Mouse (Mus musculus): ENCODE results near the gene Hes3. TPM values are rescaled to one million over a fixed set of nuclear protein-coding genes. Genes with fewer than 3 reads are reported as not detected.
A peak's percentile ranks its signal among the peaks of the same experiment; 100 is the strongest.

Hes3 gene
- polyA plus RNA-seq, 1 experiment from 2014 or later = not detected

DNA sequence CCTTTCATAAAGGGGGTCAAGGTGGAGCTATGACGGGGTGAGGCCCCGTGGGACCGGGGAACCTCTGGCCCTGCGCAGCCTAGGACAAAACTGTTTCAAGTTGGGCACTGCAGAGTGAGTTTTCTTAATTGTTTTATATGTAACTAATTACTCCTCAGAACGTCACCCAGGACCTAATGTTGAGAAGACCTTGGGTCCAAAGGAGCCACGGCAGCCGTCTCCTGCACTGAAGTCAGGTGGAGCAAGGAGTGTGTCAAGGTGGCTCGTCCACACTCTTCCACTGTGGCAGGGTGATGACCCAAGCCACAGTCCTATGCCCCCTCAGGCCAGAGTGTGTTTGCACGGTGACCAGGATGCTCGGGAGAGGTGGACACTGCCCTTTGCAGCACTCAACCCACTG is 11.7 kb upstream of the Hes3 start:
- H3K4me1 ChIP-seq (replicated peaks) = peaks cover 9% of the 10 kb centered on the region
- WGBS (ENCODE audit: insufficient replicate concordance) = 78% methylated on average over 10 of the region's 10 CpGs
- ATAC-seq (ENCODE audit: insufficient read depth) = no peak
- no peak overlapping the region for H3K9ac ChIP-seq
- no peak overlapping the region for H3K27ac ChIP-seq (replicated peaks)
- peaks cover 50% of the 10 kb centered on the region for H3K36me3 ChIP-seq (replicated peaks)
- no peaks in the 10 kb centered on the region for H3K27me3 ChIP-seq
- no peak overlapping the region for H3K4me2 ChIP-seq
- no peaks in the 10 kb centered on the region for H3K9me3 ChIP-seq (replicated peaks)
- H3K4me3 ChIP-seq (replicated peaks) = no peak overlapping the region

DNA sequence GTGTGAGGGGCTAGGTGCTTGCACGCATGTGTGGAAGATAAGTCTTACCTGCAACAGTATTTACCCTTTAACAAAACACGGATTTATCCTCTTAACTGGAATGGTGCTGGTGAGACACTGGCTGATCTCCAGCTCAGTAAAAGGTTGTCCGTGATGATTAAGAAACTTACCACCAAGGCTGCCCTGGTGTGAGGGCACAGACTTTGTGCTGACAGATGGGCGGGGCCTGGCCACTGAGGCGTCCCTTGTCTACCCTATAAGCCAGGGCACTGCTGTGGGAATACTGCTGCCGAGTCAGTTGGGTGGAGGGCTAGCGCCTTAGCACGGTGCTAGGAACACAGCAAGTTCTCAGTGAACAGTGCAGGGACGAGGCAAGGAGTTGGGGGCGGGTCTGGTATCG is 10.6 kb upstream of the Hes3 start:
- Histone ChIP-seq H3K4me2 (no peak overlapping the region), H3K9ac (no peak overlapping the region), H3K9me3 (replicated peaks) (no peaks in the 10 kb centered on the region), H3K27ac (replicated peaks) (no peak overlapping the region), H3K36me3 (replicated peaks) (peaks cover 50% of the 10 kb centered on the region), H3K27me3 (no peaks in the 10 kb centered on the region), H3K4me3 (replicated peaks) (no peak overlapping the region), H3K4me1 (replicated peaks) (peaks cover 17% of the 10 kb centered on the region)
- 72% methylated on average over 11 of the region's 11 CpGs for WGBS (ENCODE audit: insufficient replicate concordance)
- ATAC-seq (ENCODE audit: insufficient read depth) = no peak

DNA sequence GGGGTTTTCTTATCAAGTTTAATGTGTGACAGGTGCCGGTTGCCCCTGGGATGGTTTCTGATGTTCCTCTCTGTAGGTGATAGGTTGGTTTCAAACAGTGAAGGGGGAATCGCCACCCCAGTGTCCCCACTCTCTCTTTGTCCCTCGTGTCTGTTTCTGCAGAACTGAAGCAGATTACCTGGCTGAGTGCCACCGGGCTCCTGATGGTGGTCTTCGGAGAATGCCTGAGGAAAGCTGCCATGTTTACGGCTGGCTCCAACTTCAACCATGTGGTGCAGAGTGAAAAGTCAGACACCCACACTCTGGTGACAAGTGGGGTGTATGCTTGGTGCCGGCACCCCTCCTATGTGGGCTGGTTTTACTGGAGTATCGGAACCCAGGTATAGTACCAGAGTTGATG is 8.9 kb upstream of the Hes3 start:
- H3K27me3 ChIP-seq = no peaks in the 10 kb centered on the region

DNA sequence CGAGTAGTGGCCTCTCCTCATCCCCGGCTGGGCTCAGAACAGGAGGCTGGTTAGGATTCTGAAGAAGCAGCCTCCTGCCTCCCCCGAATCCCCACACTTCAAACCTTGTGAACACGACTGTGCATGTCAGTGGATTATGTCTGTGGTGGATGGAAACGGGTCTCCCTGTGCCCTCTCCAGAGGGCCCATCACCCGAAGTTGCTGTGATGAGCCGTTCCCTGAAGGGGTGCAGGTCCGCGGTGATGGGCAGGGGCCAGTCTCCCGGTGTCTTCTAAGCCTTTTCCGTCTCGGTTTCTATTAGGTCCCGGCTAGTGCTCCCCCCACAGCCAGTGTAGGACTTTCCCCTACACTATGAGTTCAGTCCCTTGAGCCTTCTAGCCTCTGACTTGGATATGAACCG is 7.4 kb upstream of the Hes3 start:
- H3K4me1 ChIP-seq (replicated peaks) = peaks cover 31% of the 10 kb centered on the region
- peaks cover 40% of the 10 kb centered on the region for H3K36me3 ChIP-seq (replicated peaks)
- H3K27me3 ChIP-seq = peaks cover 9% of the 10 kb centered on the region
- WGBS (ENCODE audit: insufficient replicate concordance) = 78% methylated on average over 14 of the region's 14 CpGs
- H3K9ac ChIP-seq = peak overlapping the region; percentile 90; the same call in 1 of the 2 replicates
- H3K4me3 ChIP-seq (replicated peaks) = no peak overlapping the region; the same call in 1 of the 2 replicates
- no peak for ATAC-seq (ENCODE audit: insufficient read depth)
- peak overlapping the region; percentile 95 for H3K4me2 ChIP-seq
- no peaks in the 10 kb centered on the region for H3K9me3 ChIP-seq (replicated peaks)
- H3K27ac ChIP-seq (replicated peaks) = no peak overlapping the region

More for the DNA sequence above, 8.9 kb upstream of the Hes3 start:
- no peak overlapping the region for H3K9ac ChIP-seq
- H3K4me2 ChIP-seq = no peak overlapping the region
- H3K4me3 ChIP-seq (replicated peaks) = no peak overlapping the region
- H3K9me3 ChIP-seq (replicated peaks) = no peaks in the 10 kb centered on the region
- peaks cover 50% of the 10 kb centered on the region for H3K36me3 ChIP-seq (replicated peaks)
- no peak for ATAC-seq (ENCODE audit: insufficient read depth)
- WGBS (ENCODE audit: insufficient replicate concordance) = 87% methylated on average over 8 of the region's 8 CpGs
- peaks cover 27% of the 10 kb centered on the region for H3K4me1 ChIP-seq (replicated peaks)
- no peak overlapping the region for H3K27ac ChIP-seq (replicated peaks)

DNA sequence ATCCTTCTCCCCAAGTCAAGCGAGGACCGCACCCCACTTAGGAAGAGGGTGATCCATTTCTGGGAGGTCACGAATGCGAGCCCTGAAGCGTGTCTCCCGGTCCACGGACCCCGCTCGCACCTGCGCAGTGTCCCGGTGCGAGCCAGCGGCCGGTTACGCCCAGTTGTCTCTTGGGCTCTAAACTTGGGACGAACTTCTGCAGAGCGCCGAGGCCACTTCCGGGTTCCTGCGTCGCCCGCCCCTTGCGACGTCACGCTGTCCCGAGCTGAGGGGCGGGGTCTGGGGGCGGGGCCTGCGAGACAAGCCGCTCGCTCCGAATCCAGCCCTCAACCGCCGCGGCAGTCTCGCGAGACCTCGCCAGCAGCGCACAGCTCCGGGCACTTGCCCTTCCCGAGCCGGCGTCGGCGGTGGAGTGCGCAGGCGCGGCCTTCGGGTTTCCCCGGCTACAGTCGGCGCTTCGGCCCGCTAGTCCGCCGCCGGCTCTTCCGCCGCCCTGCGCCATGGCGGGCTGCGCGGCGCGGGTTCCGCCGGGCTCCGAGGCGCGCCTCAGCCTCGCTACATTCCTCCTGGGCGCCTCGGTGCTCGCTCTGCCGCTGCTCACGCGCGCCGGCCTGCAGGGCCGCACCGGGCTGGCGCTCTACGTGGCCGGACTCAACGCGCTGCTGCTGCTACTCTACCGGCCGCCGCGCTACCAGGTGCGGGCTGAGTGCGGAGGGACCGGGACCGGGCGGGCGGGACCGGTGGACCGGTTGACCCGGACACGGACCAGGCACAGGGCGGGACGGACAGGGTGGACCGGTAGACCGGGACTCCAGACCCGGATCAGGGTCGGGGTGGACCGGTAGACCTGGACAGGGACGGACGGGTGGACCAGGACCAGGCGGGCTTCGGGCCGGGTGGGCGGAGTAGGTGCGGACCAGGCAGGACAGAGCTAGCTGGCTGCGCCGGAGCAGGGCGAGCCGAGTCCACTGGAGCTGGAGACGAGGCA is 5.7 kb upstream of the Hes3 start, which contains the start of gene Icmt:
Gene Icmt, plus strand, starts transcription at position 354 of the 988 bp plus-strand sequence.
- Histone ChIP-seq H3K36me3 (replicated peaks) (peaks cover 25% of the 10 kb centered on the region), H3K27me3 (peaks cover 26% of the 10 kb centered on the region), H3K27ac (replicated peaks) (peak within 1 kb of the TSS; percentile 89), H3K9ac (peak within 1 kb of the TSS; percentile 90), H3K4me3 (replicated peaks) (peak within 1 kb of the TSS; percentile 93), H3K4me2 (peak within 1 kb of the TSS; percentile 95), H3K9me3 (replicated peaks) (no peaks in the 10 kb centered on the region), H3K4me1 (replicated peaks) (peaks cover 31% of the 10 kb centered on the region)
- ATAC-seq (ENCODE audit: insufficient read depth) = peak; percentile 96
- WGBS (ENCODE audit: insufficient replicate concordance) = under 1% methylated on average over 119 of the region's 119 CpGs

DNA sequence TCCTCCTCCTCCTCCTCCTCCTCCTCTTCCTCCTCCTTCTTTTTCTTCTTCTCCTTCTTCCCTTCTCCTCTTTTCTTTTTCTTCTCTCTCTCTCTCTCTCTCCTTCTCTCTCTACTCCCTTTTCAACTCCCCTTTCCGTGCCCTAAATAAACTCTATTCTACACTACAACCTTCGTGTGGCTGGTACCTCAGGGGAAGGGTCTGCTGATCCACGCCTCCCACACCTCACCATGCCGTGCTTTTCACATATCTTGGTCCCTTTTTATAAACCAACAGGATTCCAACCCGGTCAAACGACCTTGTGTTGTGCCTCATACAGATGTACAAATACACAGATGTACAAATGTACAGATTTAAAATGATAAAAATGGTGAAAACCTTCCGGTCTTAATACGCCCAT is 4.9 kb upstream of the Hes3 start:
- H3K27ac ChIP-seq (replicated peaks) = peak overlapping the region; percentile 89
- H3K27me3 ChIP-seq = peaks cover 34% of the 10 kb centered on the region
- 2% methylated on average over 8 of the region's 8 CpGs for WGBS (ENCODE audit: insufficient replicate concordance)
- H3K4me2 ChIP-seq = peak overlapping the region; percentile 95
- no peak for ATAC-seq (ENCODE audit: insufficient read depth)
- H3K36me3 ChIP-seq (replicated peaks) = peaks cover 17% of the 10 kb centered on the region
- H3K9me3 ChIP-seq (replicated peaks) = no peaks in the 10 kb centered on the region
- peaks cover 31% of the 10 kb centered on the region for H3K4me1 ChIP-seq (replicated peaks)
- peak overlapping the region; percentile 93 for H3K4me3 ChIP-seq (replicated peaks)
- H3K9ac ChIP-seq = peak overlapping the region; percentile 66

DNA sequence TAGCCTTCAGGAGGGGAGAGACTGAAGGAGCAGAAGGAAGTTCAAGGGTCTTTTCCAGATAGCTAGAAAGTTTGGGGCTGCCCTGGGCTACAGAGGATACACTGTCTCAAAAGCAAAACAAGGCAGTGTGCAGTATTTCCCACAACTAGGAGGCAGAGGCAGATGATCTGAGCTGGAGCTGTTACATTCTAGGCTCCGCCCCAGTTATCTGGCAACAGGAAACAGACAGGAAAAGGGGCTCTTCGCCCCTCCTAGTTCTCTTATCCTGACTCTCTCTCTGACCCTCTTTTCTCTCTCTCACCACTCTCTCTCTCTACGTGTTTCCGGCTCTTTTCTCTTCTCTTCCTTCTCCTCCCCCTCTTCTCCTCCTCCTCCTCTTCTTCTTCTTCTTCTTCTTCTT is 4.5 kb upstream of the Hes3 start:
- peak overlapping the region; percentile 95 for H3K4me2 ChIP-seq
- 0 out of 2 replicates have a peak overlapping the region, but pooled peaks have one; percentile 27 for H3K9ac ChIP-seq
- H3K36me3 ChIP-seq (replicated peaks) = peaks cover 13% of the 10 kb centered on the region
- peak overlapping the region; percentile 89 for H3K27ac ChIP-seq (replicated peaks)
- H3K4me1 ChIP-seq (replicated peaks) = peaks cover 31% of the 10 kb centered on the region
- peak overlapping the region; percentile 34 for H3K4me3 ChIP-seq (replicated peaks)
- no peaks in the 10 kb centered on the region for H3K9me3 ChIP-seq (replicated peaks)
- ATAC-seq (ENCODE audit: insufficient read depth) = no peak
- peaks cover 39% of the 10 kb centered on the region for H3K27me3 ChIP-seq
- 5% methylated on average over 4 of the region's 4 CpGs for whole genome bisulfite sequencing (ENCODE audit: insufficient replicate concordance)

DNA sequence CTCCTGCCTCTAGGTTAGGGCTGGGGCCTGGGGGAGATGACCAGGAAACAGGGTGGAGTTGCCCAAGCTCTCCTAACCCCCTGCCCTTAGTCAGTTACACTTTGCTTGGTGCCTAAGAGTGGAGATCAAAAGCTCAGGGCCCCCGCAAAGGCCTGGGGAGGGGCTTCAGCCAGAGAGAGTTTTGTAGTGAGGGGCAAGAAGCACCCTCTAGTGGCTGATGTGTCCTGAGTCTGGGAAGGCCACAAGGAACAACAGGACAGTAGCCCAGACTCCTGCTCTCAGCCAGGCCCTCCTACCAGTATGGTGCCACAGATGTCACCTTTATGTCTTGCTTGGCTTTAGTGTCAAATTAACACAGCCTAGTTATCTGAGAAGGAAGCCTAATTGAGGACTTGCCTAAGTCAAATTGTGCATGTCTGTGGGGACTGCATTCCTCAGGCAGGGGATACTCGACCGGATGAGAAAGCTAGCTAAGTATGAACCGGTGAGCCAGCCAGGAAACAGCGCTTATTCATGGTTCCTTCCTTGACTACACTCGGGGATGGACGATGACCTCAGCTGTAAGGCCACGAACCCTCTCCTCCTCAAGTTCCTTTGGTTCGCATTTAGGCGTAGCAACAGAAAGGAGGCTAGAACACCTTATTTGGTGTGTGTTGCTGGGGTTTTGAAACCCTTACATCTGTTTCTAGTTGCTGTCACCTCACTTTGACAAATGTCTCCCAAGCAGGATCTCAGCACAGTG is 2.9 kb upstream of the Hes3 start:
- WGBS (ENCODE audit: insufficient replicate concordance) = 40% methylated on average over 10 of the region's 10 CpGs
- Histone ChIP-seq H3K4me2 (no peak overlapping the region), H3K4me3 (replicated peaks) (no peak overlapping the region), H3K36me3 (replicated peaks) (no peaks in the 10 kb centered on the region), H3K27ac (replicated peaks) (no peak overlapping the region), H3K9me3 (replicated peaks) (no peaks in the 10 kb centered on the region), H3K4me1 (replicated peaks) (peaks cover 31% of the 10 kb centered on the region), H3K9ac (no peak overlapping the region), H3K27me3 (peaks cover 53% of the 10 kb centered on the region)
- ATAC-seq (ENCODE audit: insufficient read depth) = no peak

DNA sequence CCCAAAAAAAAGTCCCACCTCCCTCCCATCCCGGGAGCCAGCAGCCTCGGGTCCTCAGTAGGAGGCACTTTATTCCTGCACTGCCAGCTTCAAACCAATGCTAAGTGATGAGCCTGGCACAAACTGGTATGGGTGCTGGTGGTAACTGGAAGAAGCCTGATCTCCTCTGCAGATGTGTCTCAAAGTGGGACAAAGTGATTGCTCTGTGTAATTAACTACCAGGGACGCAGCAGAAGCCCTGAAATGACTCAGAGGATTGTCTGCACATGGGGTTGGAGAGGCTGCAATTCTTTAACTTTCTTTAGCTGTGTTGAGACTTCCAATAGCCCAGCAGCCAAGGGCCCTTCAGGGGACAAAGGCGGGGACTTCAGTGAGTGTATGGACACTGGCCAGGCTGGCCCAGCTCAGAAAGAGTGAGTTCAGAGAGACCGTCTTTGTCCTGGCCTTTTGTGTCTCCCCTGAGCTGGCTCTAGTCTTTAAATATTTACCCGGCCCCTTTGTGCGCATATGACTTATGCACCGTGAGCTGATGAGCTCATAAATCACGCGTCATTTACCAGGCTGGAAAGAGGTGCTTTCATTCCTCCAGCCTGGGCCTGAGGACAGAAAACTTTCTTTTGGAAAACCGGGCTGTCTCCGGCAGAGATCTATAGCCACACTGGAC is 772 bp upstream of the Hes3 start:
- WGBS (ENCODE audit: insufficient replicate concordance) = 38% methylated on average over 12 of the region's 12 CpGs
- no peak for ATAC-seq (ENCODE audit: insufficient read depth)
- Histone ChIP-seq H3K9ac (no peak overlapping the region), H3K27me3 (peaks cover 68% of the 10 kb centered on the region), H3K4me2 (no peak overlapping the region), H3K9me3 (replicated peaks) (no peaks in the 10 kb centered on the region), H3K4me3 (replicated peaks) (no peak overlapping the region), H3K27ac (replicated peaks) (no peak overlapping the region), H3K36me3 (replicated peaks) (no peaks in the 10 kb centered on the region), H3K4me1 (replicated peaks) (peaks cover 14% of the 10 kb centered on the region)

DNA sequence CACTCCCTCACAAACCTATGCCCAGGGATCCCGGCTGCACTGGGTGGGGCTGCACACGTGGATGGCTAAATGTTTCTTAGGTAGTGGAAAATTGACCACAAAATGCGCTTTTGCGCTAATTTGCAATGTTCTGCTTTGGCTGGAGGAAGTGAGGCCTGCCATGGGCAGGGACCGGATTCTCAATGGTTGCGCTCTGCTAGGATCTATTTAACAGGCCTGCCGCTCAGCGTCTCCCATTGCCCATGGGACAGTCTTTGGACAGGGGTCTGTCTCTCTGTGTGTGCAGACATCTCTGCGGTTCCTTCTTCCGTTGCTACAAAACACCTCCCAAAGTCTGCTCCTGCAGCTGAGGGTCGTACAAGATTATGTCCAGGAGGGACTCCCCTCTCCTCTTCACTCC is 471 bp downstream of the Hes3 start:
- no peak overlapping the region for H3K27ac ChIP-seq (replicated peaks)
- H3K4me1 ChIP-seq (replicated peaks) = peaks cover 15% of the 10 kb centered on the region
- H3K27me3 ChIP-seq = peaks cover 81% of the 10 kb centered on the region
- H3K4me2 ChIP-seq = no peak overlapping the region
- no peak overlapping the region for H3K4me3 ChIP-seq (replicated peaks)
- no peaks in the 10 kb centered on the region for H3K9me3 ChIP-seq (replicated peaks)
- no peaks in the 10 kb centered on the region for H3K36me3 ChIP-seq (replicated peaks)
- no peak for ATAC-seq (ENCODE audit: insufficient read depth)
- no peak overlapping the region for H3K9ac ChIP-seq
- 19% methylated on average over 11 of the region's 11 CpGs for WGBS (ENCODE audit: insufficient replicate concordance)
